Mouse (Mus musculus) ovary, adult 18-20 months (tissue): ENCODE measurements around the gene Luzp4.
"Not testable (repeated sequence)": the region's sequence is repeated elsewhere in the genome, so short reads cannot be mapped to it uniquely, and the experiment has no call there.

ENCODE experiments used
- DNase-seq: peaks from one replicate; pipeline ENCODE4 v3.0.0; 2022; ENCODE audit warnings: low spot score, mixed read lengths

Luzp4 gene

DNA sequence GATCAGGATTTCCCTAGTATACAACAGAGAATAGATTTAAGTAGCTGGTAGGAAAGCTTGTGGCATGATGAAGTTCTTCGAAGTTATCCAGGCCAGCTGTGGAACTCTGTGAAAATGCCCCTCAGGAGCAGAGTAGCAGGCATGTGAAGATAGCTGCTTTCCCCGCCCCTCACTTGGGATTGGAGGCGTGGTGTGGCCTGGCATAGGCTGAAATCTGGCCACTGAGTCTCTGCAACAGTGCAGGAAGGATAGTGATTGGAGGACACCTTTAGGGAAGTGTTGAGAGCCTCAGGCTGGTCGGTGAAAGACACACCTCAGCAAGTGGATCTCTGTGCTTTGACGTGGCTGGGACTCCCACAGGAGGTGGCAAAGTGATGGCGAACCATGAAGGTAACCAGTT, at the start of gene Luzp4:
Gene Luzp4 (plus strand): TSS at position 301 of the 400 bp plus-strand sequence.
- DNase-seq, result not testable (repeated sequence)

DNA sequence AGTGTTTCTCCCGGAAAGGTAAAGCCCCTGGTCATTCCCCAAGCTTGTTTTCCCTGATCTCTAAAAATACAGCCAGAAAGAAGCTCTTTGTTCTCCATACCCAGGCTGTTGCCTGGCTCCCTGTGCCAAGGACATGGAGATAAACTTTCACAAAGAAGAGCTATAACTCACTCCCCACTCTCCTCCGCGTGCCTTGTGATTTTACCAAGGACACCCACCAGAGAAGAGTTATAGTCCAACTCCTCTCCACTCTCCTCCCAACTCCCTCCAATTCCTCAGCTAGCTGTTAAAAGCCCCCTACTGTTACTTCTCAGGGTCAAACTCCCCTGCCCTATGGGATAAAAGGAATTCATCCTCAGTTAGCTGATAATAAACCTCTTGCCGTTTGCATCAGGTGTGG, 15.6 kb upstream of the Luzp4 start:
- peak; percentile 10 for DNase-seq
